Mouse (Mus musculus) forebrain, embryonic 14.5 days (tissue): ENCODE measurements around the gene Tacr3. TPM values are rescaled to one million over a fixed set of nuclear protein-coding genes. Genes with fewer than 3 reads are reported as not detected.

Source experiments
- ATAC-seq: fragments of 200-750 bp; cut with Nextera tagmentation; 2 replicates; pipeline ENCODE4 v1.8.0; 2017; ENCODE audit warnings: mild to moderate bottlenecking, moderate library complexity
- DNase-seq: peaks from one replicate; pipeline ENCODE4 v3.0.0-alpha.2; 2015; ENCODE audit warnings: low spot score
- H3K27ac ChIP-seq: fragments of 300-500 bp; sonication (generic); 2 replicates; pipeline ENCODE4 v1.5.1; 2014; ENCODE audit warnings: low read depth, mild to moderate bottlenecking, control low read depth, low read length, moderate library complexity
- H3K27me3 ChIP-seq: fragments of 300-500 bp; sonication (generic); replicated peaks from 2 replicates; pipeline ENCODE4 v1.6.1; 2014; ENCODE audit warnings: low read length, control low read depth, mixed read lengths; ENCODE audit not compliant: control insufficient read depth, insufficient read depth
- H3K36me3 ChIP-seq: fragments of 300-500 bp; sonication (generic); 2 replicates; pipeline ENCODE4 v1.6.1; 2014; ENCODE audit warnings: low read length, control low read depth; ENCODE audit not compliant: control insufficient read depth, insufficient read depth
- H3K4me1 ChIP-seq: fragments of 300-500 bp; sonication (generic); 2 replicates; pipeline ENCODE4 v1.6.1; 2014; ENCODE audit warnings: antibody characterized with exemption, low read length, control low read depth; ENCODE audit not compliant: control insufficient read depth, insufficient read depth
- H3K4me2 ChIP-seq: fragments of 300-500 bp; sonication (generic); 2 replicates; pipeline ENCODE4 v1.6.1; 2014; ENCODE audit warnings: mild to moderate bottlenecking, control low read depth, low read length
- H3K4me3 ChIP-seq: fragments of 300-500 bp; sonication (generic); 2 replicates; pipeline ENCODE4 v1.5.1; 2014; ENCODE audit warnings: low read depth, low read length, control low read depth
- H3K9ac ChIP-seq: fragments of 300-500 bp; sonication (generic); 2 replicates; pipeline ENCODE4 v1.6.1; 2014; ENCODE audit warnings: mild to moderate bottlenecking, low read length, control low read depth, moderate library complexity
- H3K9me3 ChIP-seq: fragments of 300-500 bp; sonication (generic); replicated peaks from 2 replicates; pipeline ENCODE4 v1.6.1; 2016; ENCODE audit warnings: low read length, control low read depth, mixed read lengths; ENCODE audit not compliant: control insufficient read depth
- WGBS: fragments of 180-500 bp; shearing (Covaris S2); extraction: QIAGEN DNeasy Blood & Tissue Kit; methylation state at CpG from one replicate; pipeline ENCODE4 v1.1.7; 2014; 5-methylcytosine and 5-hydroxymethylcytosine counted together
- polyA plus RNA-seq: library from polyadenylated mRNA; unstranded; fragments of >200 nt; fragmentation: Nextera tagmentation; extraction: Ambion mirVana; gene quantifications from 2 replicates; pipeline ENCODE4 v1.2.1, GENCODE M21; 2014

The Tacr3 gene
- polyA plus RNA-seq, 1 experiment from 2014 or later: 0.77 TPM

GRCm38 (mm10) chr3:134963461-134963860, 134.7 kb downstream of the Tacr3 start:
- Histone ChIP-seq H3K9ac (no peak overlapping the region), H3K27me3 (no peaks in the 10 kb centered on the region), H3K27ac (no peak overlapping the region), H3K9me3 (no peaks in the 10 kb centered on the region), H3K36me3 (no peaks in the 10 kb centered on the region), H3K4me2 (no peak overlapping the region), H3K4me1 (no peaks in the 10 kb centered on the region), H3K4me3 (no peak overlapping the region)
- WGBS: 39% methylated on average over 6 of the region's 6 CpGs
- DNase-seq (peak; percentile 59), ATAC-seq (no peak)

- Histone ChIP-seq H3K4me3 (no peak overlapping the region), H3K4me2 (no peak overlapping the region), H3K9me3 (no peaks in the 10 kb centered on the region), H3K4me1 (no peaks in the 10 kb centered on the region), H3K27me3 (no peaks in the 10 kb centered on the region), H3K27ac (no peak overlapping the region), H3K36me3 (no peaks in the 10 kb centered on the region), H3K9ac (no peak overlapping the region)
- no peak for ATAC-seq
- no peak for DNase-seq
- WGBS: 30% methylated on average over 3 of the region's 3 CpGs
These were observed 150.1 kb downstream of the Tacr3 start for GRCm38 (mm10) chr3:134978902-134979301.

- Histone ChIP-seq H3K9me3 (no peaks in the 10 kb centered on the region), H3K4me2 (no peak overlapping the region), H3K9ac (no peak overlapping the region), H3K36me3 (no peaks in the 10 kb centered on the region), H3K27me3 (no peaks in the 10 kb centered on the region), H3K27ac (no peak overlapping the region), H3K4me1 (no peaks in the 10 kb centered on the region), H3K4me3 (no peak overlapping the region)
- WGBS: 54% methylated on average over 3 of the region's 3 CpGs
- no peak for DNase-seq
- ATAC-seq: no peak
These were observed 151.3 kb downstream of the Tacr3 start for GRCm38 (mm10) chr3:134980140-134980539.
